Mouse (Mus musculus) C2C12 (cell line): ENCODE data around the gene Rgs6. TPM values are rescaled to one million over a fixed set of nuclear protein-coding genes. Genes with fewer than 3 reads are reported as not detected.

Experiments
- H3K27me3 ChIP-seq: one replicate; pipeline ENCODE4 v1.6.1; 2011; ENCODE audit not compliant: control insufficient read depth, insufficient read depth, insufficient read length
- H3K36me3 ChIP-seq: one replicate; pipeline ENCODE4 v1.6.1; 2011; ENCODE audit not compliant: control insufficient read depth, insufficient read depth
- H3K4me3 ChIP-seq: one replicate; pipeline ENCODE4 v1.5.1; 2011; ENCODE audit warnings: mild to moderate bottlenecking, control low read depth; ENCODE audit not compliant: poor library complexity, insufficient read depth, severe bottlenecking
- H3K79me2 ChIP-seq: one replicate; pipeline ENCODE4 v1.6.1; 2011; ENCODE audit not compliant: control insufficient read depth, insufficient read depth
- H3K79me3 ChIP-seq: one replicate; pipeline ENCODE4 v1.6.1; 2011; ENCODE audit warnings: low read depth, control low read depth
- H3ac ChIP-seq: one replicate; pipeline ENCODE3; 2011; ENCODE audit warnings: low read depth; ENCODE audit not compliant: control insufficient read depth, insufficient read length
- CEBPB ChIP-seq: IDR thresholded peaks from one replicate; pipeline ENCODE4 v1.6.1; 2011; ENCODE audit warnings: low read depth, mild to moderate bottlenecking, control low read depth, moderate library complexity
- CTCF ChIP-seq: IDR thresholded peaks from one replicate; pipeline ENCODE4 v1.5.1; 2011; ENCODE audit not compliant: control insufficient read depth, insufficient read depth, insufficient read length
- FOSL1 ChIP-seq: IDR thresholded peaks from one replicate; pipeline ENCODE4 v1.8.0; 2011; ENCODE audit warnings: mild to moderate bottlenecking, low read length; ENCODE audit not compliant: poor library complexity, insufficient read depth, severe bottlenecking
- MAX ChIP-seq: IDR thresholded peaks from one replicate; pipeline ENCODE4 v1.6.1; 2011; ENCODE audit warnings: mild to moderate bottlenecking, control low read depth
- MYOD1 ChIP-seq: IDR thresholded peaks from one replicate; pipeline ENCODE4 v1.6.1; 2011; ENCODE audit warnings: low read depth; ENCODE audit not compliant: control insufficient read depth, insufficient read length
- MYOG ChIP-seq: IDR thresholded peaks from one replicate; pipeline ENCODE4 v1.6.1; 2011; ENCODE audit not compliant: control insufficient read depth, insufficient read length; ENCODE audit errors: extremely low read depth
- USF1 ChIP-seq: IDR thresholded peaks from one replicate; pipeline ENCODE4 v1.6.1; 2011; ENCODE audit warnings: low read depth, mild to moderate bottlenecking, control low read depth, moderate library complexity
- polyA plus RNA-seq: library from polyadenylated mRNA; unstranded; fragments of >200 nt; fragmentation: generic; extraction: Trizol; gene quantifications from one replicate; pipeline ENCODE4 v1.2.1, GENCODE M21; 2012; ENCODE audit warnings: missing spikeins

Rgs6 gene
- polyA plus RNA-seq, 1 experiment = not detected

GRCm38 (mm10) chr12:83055690-83056089, 467.6 kb downstream of the Rgs6 start:
- TF ChIP-seq FOSL1 (no peak), MAX (no peak), CEBPB (no peak), MYOD1 (no peak), MYOG (no peak), CTCF (no peak), USF1 (no peak)

GRCm38 (mm10) chr12:83066426-83066825, 478.3 kb downstream of the Rgs6 start:
- H3K36me3 ChIP-seq = no peaks in the 10 kb centered on the region
- no peaks in the 10 kb centered on the region for H3K79me2 ChIP-seq
- no peaks in the 10 kb centered on the region for H3K79me3 ChIP-seq
- H3ac ChIP-seq = no peak overlapping the region
- no peak overlapping the region for H3K4me3 ChIP-seq
- TF ChIP-seq FOSL1 = no peak
- no peak for TF ChIP-seq MAX
- no peak for TF ChIP-seq USF1
- TF ChIP-seq MYOD1 = no peak
- no peaks in the 10 kb centered on the region for H3K27me3 ChIP-seq

More at GRCm38 (mm10) chr12:83055690-83056089, 467.6 kb downstream of the Rgs6 start:
- Histone ChIP-seq H3K36me3 (no peaks in the 10 kb centered on the region), H3K4me3 (no peak overlapping the region), H3ac (no peak overlapping the region), H3K79me3 (no peaks in the 10 kb centered on the region), H3K27me3 (no peaks in the 10 kb centered on the region), H3K79me2 (no peaks in the 10 kb centered on the region)

- Histone ChIP-seq H3K79me2 (no peaks in the 10 kb centered on the region), H3K27me3 (no peaks in the 10 kb centered on the region), H3ac (no peak overlapping the region), H3K79me3 (no peaks in the 10 kb centered on the region), H3K36me3 (no peaks in the 10 kb centered on the region), H3K4me3 (no peak overlapping the region)
- TF ChIP-seq MYOD1 (no peak), MAX (no peak), CEBPB (no peak), MYOG (no peak), FOSL1 (no peak), USF1 (no peak), CTCF (no peak)
Observed at GRCm38 (mm10) chr12:83070848-83071247, 482.8 kb downstream of the Rgs6 start.

GRCm38 (mm10) chr12:83072181-83072887, 484.2 kb downstream of the Rgs6 start:
- Histone ChIP-seq H3ac (no peak overlapping the region), H3K4me3 (no peak overlapping the region), H3K27me3 (no peaks in the 10 kb centered on the region), H3K36me3 (no peaks in the 10 kb centered on the region), H3K79me2 (no peaks in the 10 kb centered on the region), H3K79me3 (no peaks in the 10 kb centered on the region)
- TF ChIP-seq MYOD1 (no peak), MAX (no peak), CEBPB (no peak), USF1 (no peak), FOSL1 (no peak), CTCF (no peak), MYOG (no peak)

- Histone ChIP-seq H3ac (no peak overlapping the region), H3K79me3 (no peaks in the 10 kb centered on the region), H3K27me3 (no peaks in the 10 kb centered on the region), H3K79me2 (no peaks in the 10 kb centered on the region), H3K4me3 (no peak overlapping the region), H3K36me3 (no peaks in the 10 kb centered on the region)
- TF ChIP-seq CTCF = no peak
- TF ChIP-seq MYOD1 = no peak
- TF ChIP-seq MYOG = no peak
- TF ChIP-seq USF1 = no peak
Observed at GRCm38 (mm10) chr12:83072951-83073878, 485.1 kb downstream of the Rgs6 start.

GRCm38 (mm10) chr12:83073879-83074368, 485.8 kb downstream of the Rgs6 start:
- Histone ChIP-seq H3K36me3 (no peaks in the 10 kb centered on the region), H3K79me2 (no peaks in the 10 kb centered on the region), H3ac (no peak overlapping the region), H3K27me3 (no peaks in the 10 kb centered on the region), H3K79me3 (no peaks in the 10 kb centered on the region), H3K4me3 (no peak overlapping the region)
- TF ChIP-seq CEBPB (no peak), CTCF (no peak), MAX (no peak), MYOD1 (no peak), USF1 (no peak), FOSL1 (no peak), MYOG (no peak)
